Mouse (Mus musculus) large intestine, adult 2 months (tissue): ENCODE measurements around the gene Grap. TPM values are rescaled to one million over a fixed set of nuclear protein-coding genes. Genes with fewer than 3 reads are reported as not detected.
A peak's percentile ranks its signal among the peaks of the same experiment; 100 is the strongest.

ENCODE experiments used
- DNase-seq: peaks from one replicate; pipeline ENCODE4 v3.0.0-alpha.2; 2012; ENCODE audit warnings: low read depth, low spot score
- WGBS: fragments of 180-500 bp; shearing (Covaris S2); methylation state at CpG from one replicate; pipeline ENCODE4 v1.1.7; 2018; 5-methylcytosine and 5-hydroxymethylcytosine counted together
- polyA plus RNA-seq: library from polyadenylated mRNA; depleted of rRNA; stranded (reverse); fragments of >200 nt; gene quantifications from 2 replicates; pipeline ENCODE4 v1.2.3, GENCODE M21; 2012; rRNA removed

Grap gene
- polyA plus RNA-seq, 1 experiment = 9.0 TPM

- 68% methylated on average over 15 of the region's 15 CpGs for WGBS
- no peak for DNase-seq
These were observed 60.2 kb downstream of the Grap start for GRCm38 (mm10) chr11:61713157-61713855.

- peak; percentile 74 for DNase-seq
- WGBS = 48% methylated on average over 11 of the region's 11 CpGs
These were observed 61.5 kb downstream of the Grap start for GRCm38 (mm10) chr11:61714346-61715117.

- WGBS = 62% methylated on average over 6 of the region's 6 CpGs
These were observed 62.1 kb downstream of the Grap start for GRCm38 (mm10) chr11:61715130-61715529.

GRCm38 (mm10) chr11:61717990-61718389 is 64.9 kb downstream of the Grap start:
- 66% methylated on average over 5 of the region's 5 CpGs for WGBS
- DNase-seq = no peak

More at GRCm38 (mm10) chr11:61715130-61715529, 62.1 kb downstream of the Grap start:
- DNase-seq = no peak

GRCm38 (mm10) chr11:61719387-61719786 is 66.3 kb downstream of the Grap start:
- 64% methylated on average over 3 of the region's 3 CpGs for WGBS
- DNase-seq = no peak

- WGBS = 83% methylated on average over 8 of the region's 8 CpGs
- DNase-seq = no peak
These were observed 66.8 kb downstream of the Grap start for GRCm38 (mm10) chr11:61719826-61720225.

- no peak for DNase-seq
- 57% methylated on average over 3 of the region's 3 CpGs for WGBS
These were observed 67.6 kb downstream of the Grap start, which contains the start of gene Slc5a10 for GRCm38 (mm10) chr11:61720636-61721035. Gene Slc5a10 (minus strand): TSS chr11:61720826.

- DNase-seq = no peak
- 71% methylated on average over 5 of the region's 5 CpGs for WGBS
These were observed 69.0 kb downstream of the Grap start for GRCm38 (mm10) chr11:61722077-61722476.

Other genes with a start within 250 kb of the Grap start
- 0.30 and 0.62 TPM in 2 replicates for gene Rnf112, start 199.1 kb upstream of the Grap start, polyA plus RNA-seq
- gene Mfap4, start 167.8 kb upstream of the Grap start, polyA plus RNA-seq = 58.2 and 69.7 TPM in 2 replicates
- gene Mapk7, start 158.9 kb upstream of the Grap start, polyA plus RNA-seq = 13.8 and 17.0 TPM in 2 replicates
- 15.3 and 25.4 TPM in 2 replicates for gene B9d1, start 148.1 kb upstream of the Grap start, polyA plus RNA-seq
- gene Epn2, start 73.6 kb upstream of the Grap start, polyA plus RNA-seq = 10.6 and 12.7 TPM in 2 replicates
- gene Fam83g, start 30.8 kb downstream of the Grap start, polyA plus RNA-seq = 14.9 and 20.8 TPM in 2 replicates
- 0.05 TPM in 1 of 2 replicates, not detected in the other for gene Slc5a10, start 67.6 kb downstream of the Grap start, polyA plus RNA-seq
- 14.4 and 18.8 TPM in 2 replicates for gene Prpsap2, start 108.8 kb downstream of the Grap start, polyA plus RNA-seq
- 14.6 and 23.4 TPM in 2 replicates for gene Ulk2, start 201.8 kb downstream of the Grap start, polyA plus RNA-seq